Mouse (Mus musculus): ENCODE data around the gene Cntrob.

Gene Cntrob

DNA sequence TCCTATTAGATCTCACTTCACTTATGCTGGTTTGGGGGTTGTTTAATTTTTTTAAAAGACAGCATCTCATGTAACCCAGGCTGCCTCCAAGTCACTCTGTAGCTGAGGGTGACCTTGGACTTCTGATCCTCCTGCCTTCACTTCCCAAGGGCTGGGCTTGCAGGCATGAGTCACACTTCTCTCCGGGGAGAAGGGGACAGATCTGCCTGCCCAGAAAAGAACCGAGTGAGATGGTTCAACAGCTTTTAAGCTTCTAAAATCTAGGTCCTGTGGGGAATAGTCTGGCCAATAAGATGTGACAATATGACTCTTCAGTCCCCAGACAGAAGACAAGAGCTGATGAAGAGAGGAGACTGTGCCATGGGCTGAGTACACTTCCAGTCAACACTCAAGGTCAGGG lies 47.5 kb downstream of the Cntrob start:
- POLR2A ChIA-PET = interaction anchor here in 3 of 4 experiments (0.5 to 2.3 kb wide), 9 partner anchors 28 to 429 kb away, joined by 3 to 13 read pairs (median 3); partner anchors contain the start of genes Cntrob (in 2 of the 3), Trappc1 (in 2 of the 3) and Kcnab3 (in 1 of the 3)
- CTCF ChIA-PET = interaction anchor here (0.5 to 1.4 kb wide), 5 partner anchors 18 to 379 kb away, joined by 3 to 8 read pairs (median 3); partner anchors contain the start of gene Sox15 (in 1 of the 4)

DNA sequence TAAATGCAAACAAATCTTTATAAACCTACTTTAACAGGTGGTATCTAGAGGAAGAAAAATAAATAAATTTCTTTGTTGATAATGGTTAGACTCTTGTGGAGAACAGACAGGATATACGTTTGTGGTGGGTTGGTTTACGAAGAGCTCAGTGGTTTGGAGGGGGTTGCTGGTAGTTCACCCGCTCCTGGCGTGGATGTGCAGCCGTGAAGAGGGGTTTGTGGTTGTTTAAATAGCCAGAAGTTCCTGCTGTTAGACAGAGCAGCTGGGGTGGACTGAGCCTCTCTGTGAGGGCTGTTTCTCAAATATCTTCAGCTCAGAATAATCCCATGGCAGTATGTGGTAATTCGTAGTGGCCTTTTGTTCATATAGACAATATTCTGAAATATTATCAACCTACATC lies 47.9 kb downstream of the Cntrob start:
- ChIA-PET CTCF (interaction anchor here (0.5 to 1.4 kb wide), 7 partner anchors 18 to 661 kb away, joined by 3 to 8 read pairs (median 3); partner anchors contain the start of gene Sox15 (in 1 of the 4)), POLR2A (interaction anchor here in 3 of 4 experiments (0.5 to 2.3 kb wide), 8 partner anchors 11 to 430 kb away, joined by 3 to 13 read pairs (median 4); partner anchors contain the start of genes Cntrob (in 2 of the 3), Trappc1 (in 2 of the 3) and Kcnab3 (in 1 of the 3))

DNA sequence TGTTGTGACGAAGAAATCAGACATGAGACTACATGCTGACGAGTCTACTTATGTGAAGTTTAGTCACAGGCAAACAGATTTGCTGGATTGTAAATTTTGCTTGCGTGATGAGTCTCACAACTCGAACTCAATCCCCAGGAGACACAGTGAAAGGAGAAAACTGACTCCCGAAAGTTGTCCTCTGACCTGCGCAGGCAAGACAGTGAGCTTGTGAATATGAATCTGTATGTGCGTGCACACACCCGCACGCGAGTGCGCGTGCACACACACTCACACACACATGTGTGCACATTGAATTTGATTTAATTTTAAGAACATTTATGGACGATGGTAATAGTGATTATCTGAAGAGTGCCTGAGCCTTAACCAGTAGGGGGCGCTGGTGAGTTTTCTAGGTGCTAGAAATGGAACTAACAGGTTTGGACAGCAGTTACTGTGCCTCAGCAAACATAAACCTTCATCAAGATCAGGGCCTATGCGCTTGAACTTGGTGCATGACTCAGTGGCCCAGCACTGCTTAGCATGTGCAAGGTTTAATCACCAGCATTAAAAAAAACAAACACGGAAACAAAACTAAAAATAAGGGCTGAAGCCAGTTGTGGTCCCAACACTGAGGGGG lies 51.3 kb downstream of the Cntrob start:
- CTCF ChIA-PET = interaction anchor here (0.7 to 1.4 kb wide), 7 partner anchors 19 to 243 kb away, joined by 3 to 7 read pairs (median 3); no protein-coding TSS in a partner anchor

DNA sequence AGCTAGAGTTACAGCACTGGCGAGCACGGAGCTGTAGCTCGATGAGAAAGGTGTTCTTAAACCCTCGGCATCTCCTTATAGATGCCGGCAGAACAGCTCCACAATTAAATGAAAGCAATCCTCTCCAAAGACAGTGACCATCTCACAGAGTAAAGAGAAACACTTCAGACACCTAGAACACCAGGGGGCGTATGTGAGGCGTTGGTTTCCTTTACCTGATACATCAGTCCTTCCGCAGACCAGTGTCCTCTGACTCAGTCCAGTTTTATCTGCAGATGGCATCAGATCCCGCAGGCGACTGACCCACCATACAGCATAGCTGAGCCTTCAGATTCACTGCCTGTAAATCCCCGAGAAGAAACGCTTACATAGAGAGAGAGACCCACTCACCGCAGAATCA lies 54.0 kb downstream of the Cntrob start:
- CTCF ChIA-PET = interaction anchor here (0.5 to 3.0 kb wide), 46 partner anchors 9 to 447 kb away, joined by 3 to 19 read pairs (median 4); partner anchors contain the start of genes Alox8 (in 2 of the 4), Cntrob (in 2 of the 4), Trappc1 (in 2 of the 4) and Cyb5d1 (in 1 of the 4)

More for the DNA sequence above, 51.3 kb downstream of the Cntrob start:
- POLR2A ChIA-PET = interaction anchor here in 2 of 4 experiments (1.1 to 2.1 kb wide), 5 partner anchors 46 to 65 kb away, joined by 3 to 5 read pairs (median 3); partner anchors contain the start of genes Cntrob (in 1 of the 2), Kcnab3 (in 1 of the 2) and Trappc1 (in 1 of the 2)

DNA sequence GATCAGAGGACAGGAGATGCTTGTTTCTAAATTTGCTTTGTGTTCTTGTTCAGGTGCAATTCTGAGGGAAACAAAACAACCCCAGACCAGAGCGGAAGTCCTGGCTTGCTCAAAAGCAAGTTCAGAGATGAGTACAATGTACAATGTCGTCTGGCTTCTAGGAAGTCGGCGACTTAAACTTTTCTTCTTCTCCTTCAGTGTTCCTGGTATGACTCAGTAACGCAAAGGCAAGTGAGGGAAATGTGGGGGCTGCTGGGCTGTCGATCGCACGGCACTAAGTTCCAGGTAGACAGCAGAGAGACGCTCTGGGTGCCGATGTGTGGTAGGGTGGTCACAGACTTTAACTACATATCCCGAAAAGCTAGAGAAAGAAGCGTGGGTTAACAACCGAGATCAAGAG lies 55.5 kb downstream of the Cntrob start:
- CTCF ChIA-PET = interaction anchor here in 3 of 4 experiments (0.6 to 3.0 kb wide), 5 partner anchors 121 to 435 kb away, joined by 3 to 19 read pairs (median 9); no protein-coding TSS in a partner anchor
- POLR2A ChIA-PET = interaction anchor here (0.7 to 2.1 kb wide), 12 partner anchors 56 to 315 kb away, joined by 3 to 7 read pairs (median 4); partner anchors contain the start of genes Cntrob (in 2 of the 4), Cyb5d1 (in 2 of the 4), Naa38 (in 2 of the 4) and Trappc1 (in 2 of the 4)

More for the DNA sequence above, 54.0 kb downstream of the Cntrob start:
- POLR2A ChIA-PET = interaction anchor here in 2 of 4 experiments (0.6 to 2.1 kb wide), 13 partner anchors 9 to 244 kb away, joined by 3 to 7 read pairs (median 3); partner anchors contain the start of genes Naa38 (in 2 of the 2), 9130213A22Rik (in 1 of the 2), Cntrob (in 1 of the 2) and Cyb5d1 (in 1 of the 2)

DNA sequence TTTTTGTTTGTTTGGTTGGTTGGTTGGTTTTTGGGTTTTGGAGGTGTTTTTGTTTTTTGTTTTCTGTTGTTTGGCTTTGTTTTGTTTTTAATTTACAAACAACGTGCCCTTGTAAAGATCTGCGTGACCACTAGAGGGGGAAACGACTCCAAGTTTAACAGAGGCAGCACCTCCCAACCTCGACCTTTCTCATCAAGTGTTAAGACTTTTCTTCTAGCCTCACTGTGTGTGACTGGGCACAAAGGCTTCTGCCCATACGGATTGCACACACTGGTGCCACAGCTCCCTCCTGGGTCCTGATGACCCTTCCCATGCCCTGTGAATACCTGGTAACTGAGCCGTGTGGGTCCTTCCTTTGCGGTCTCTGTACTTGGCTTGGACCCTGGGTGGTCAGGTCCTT lies 56.2 kb downstream of the Cntrob start:
- ChIA-PET POLR2A (interaction anchor here in 1 of 4 experiments (1.3 to 1.4 kb wide), 2 partner anchors 151 to 159 kb away, joined by 3 to 4 read pairs; no protein-coding TSS in a partner anchor), CTCF (interaction anchor here in 2 of 4 experiments (0.6 to 1.2 kb wide), 2 partner anchors 105 to 435 kb away, joined by 5 to 9 read pairs; no protein-coding TSS in a partner anchor)

DNA sequence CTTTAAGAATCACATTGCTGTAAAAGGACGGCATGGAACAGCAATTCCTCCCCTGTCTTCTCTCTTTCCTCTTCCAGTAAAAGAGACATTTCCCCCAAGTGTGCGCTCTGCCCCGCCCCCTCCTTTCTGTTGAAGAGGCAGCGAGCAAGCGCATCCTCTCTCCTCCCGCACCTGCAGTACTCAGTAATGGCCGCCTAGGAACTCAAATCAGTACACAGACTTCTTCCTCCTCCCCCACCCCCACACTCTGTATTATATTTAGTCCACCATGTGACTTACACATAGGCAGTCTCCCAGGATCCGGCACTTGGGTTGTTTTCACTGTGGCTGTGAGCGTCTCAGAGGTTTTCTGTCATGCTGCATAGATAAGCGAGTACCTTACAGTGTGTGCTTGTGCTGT lies 57.3 kb downstream of the Cntrob start:
- POLR2A ChIA-PET = interaction anchor here in 1 of 4 experiments (0.6 kb wide), 1 partner anchor 54 kb away, joined by 3 read pairs; no protein-coding TSS in a partner anchor
- CTCF ChIA-PET = interaction anchor here in 3 of 4 experiments (0.6 to 1.2 kb wide), 4 partner anchors 8 to 141 kb away, joined by 3 to 8 read pairs (median 4); no protein-coding TSS in a partner anchor

DNA sequence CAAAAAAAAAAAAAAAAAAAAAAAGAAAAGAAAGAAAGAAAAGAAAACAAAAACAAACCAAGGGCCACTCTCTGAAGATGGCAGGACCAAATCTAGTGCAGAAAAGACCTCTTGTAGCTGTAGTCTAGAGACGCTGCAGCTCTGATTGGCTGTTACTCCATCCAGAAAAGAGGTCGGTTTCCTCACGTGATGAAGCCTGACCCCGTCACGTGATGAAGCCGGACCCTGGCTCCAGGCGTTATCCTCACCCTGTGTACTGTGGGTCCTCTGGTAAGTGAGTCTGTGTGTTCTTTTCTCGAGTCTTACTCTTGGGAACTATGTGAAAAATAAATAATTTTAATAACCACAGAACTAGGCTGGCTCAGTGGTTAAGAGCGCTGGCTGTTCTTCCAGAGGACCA lies 58.2 kb downstream of the Cntrob start:
- ChIA-PET POLR2A (interaction anchor here (0.6 to 1.9 kb wide), 17 partner anchors 10 to 389 kb away, joined by 3 to 7 read pairs (median 4); partner anchors contain the start of genes Alox8 (in 1 of the 4), Cntrob (in 1 of the 4), Trappc1 (in 1 of the 4) and Trp53 (in 1 of the 4)), CTCF (interaction anchor here (0.5 to 1.6 kb wide), 11 partner anchors 8 to 779 kb away, joined by 3 to 10 read pairs (median 4); partner anchors contain the start of genes Alox12b (in 1 of the 4), Trp53 (in 1 of the 4) and Wrap53 (in 1 of the 4))

DNA sequence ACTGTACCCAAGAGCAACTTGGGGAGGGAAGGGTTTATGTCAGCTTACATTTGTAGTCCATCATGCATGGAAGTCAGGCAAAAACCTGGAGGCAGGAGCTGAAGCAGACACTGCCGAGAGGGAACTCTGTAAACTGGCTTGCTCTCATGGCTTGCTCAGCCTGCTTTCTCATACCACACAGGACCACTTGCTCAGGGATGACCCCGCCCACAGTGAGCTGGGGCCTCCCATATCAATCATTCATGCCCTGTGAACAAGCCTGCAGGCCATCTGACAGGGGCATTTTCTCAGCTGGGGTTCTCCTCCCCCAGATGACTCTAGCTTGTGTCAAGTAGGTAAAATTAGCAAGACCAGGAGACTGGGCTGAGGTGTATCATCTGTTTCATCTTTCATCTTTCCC lies 59.3 kb downstream of the Cntrob start:
- CTCF ChIA-PET = interaction anchor here in 2 of 4 experiments (0.5 to 1.6 kb wide), 4 partner anchors 139 to 316 kb away, joined by 3 to 9 read pairs (median 4); partner anchors contain the start of genes Trp53 (in 1 of the 2) and Wrap53 (in 1 of the 2)
- POLR2A ChIA-PET = interaction anchor here in 3 of 4 experiments (0.5 to 1.9 kb wide), 27 partner anchors 11 to 442 kb away, joined by 3 to 7 read pairs (median 4); partner anchors contain the start of genes Cntrob (in 2 of the 3), Naa38 (in 2 of the 3), Trappc1 (in 2 of the 3) and Trp53 (in 2 of the 3)

DNA sequence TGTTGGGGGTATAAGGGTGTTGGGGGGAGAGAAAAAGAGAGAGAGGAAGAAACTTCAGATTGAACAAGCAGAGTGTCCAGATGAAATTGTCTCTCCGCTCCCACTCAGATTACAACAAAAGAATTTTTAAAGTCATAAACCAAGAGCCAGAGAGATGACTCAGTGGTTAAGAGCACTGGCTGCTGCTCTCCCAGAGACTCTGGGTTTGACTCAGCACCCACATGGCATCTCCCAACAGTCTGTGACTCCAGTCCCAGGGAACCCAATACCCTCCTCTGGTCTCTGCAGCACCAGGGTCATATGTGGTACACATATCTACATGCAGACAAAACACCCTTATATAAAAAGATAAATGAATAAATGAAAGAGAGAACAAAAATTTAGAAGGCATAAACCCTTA lies 63.5 kb downstream of the Cntrob start:
- ChIA-PET CTCF (interaction anchor here (0.5 to 2.2 kb wide), 9 partner anchors 9 to 334 kb away, joined by 3 to 6 read pairs (median 3); no protein-coding TSS in a partner anchor), POLR2A (interaction anchor here in 1 of 4 experiments (0.6 to 1.4 kb wide), 3 partner anchors 10 to 253 kb away, joined by 3 to 8 read pairs (median 4); no protein-coding TSS in a partner anchor)

DNA sequence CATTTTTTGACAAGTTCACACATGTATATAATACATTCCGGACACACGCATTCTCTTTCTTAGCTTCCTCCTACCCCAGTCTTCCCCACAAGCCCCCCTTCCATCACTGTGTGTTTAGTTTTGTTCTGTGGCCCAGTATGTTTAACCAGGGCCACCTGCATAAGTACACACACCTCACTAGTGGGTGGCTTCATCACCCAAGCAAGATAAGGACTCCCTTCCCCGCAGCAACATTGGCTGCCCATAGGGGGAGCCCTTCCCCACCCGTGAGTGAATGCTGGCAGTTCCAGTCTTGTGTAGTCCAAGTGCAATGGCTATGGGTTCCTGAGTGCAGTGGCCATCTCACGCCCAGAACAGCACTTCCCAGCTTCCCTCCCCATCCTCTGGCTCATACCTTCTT lies 65.3 kb downstream of the Cntrob start:
- POLR2A ChIA-PET = no interaction called here
- CTCF ChIA-PET = interaction anchor here (0.5 to 2.4 kb wide), 15 partner anchors 8 to 287 kb away, joined by 3 to 23 read pairs (median 4); no protein-coding TSS in a partner anchor

DNA sequence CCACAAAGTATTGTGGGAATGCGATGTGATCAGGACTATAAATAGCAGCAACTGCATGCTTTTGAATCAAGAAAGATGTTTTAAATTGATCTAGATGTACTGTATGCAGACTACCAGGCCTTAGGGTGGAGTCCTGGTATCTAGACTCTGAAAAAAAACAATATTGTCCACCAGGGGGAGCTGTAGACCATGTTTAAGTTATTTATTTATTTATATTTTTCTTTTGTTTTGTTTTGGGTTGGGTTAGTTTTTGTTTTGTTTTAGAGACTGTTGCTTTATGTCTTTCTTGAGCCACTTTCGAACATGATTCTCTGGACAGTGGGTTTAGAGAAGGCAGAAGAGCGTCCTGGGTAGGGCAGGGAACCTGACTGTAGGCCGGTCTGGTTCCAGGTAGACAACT lies 65.8 kb downstream of the Cntrob start:
- CTCF ChIA-PET = interaction anchor here (0.6 to 2.4 kb wide), 14 partner anchors 9 to 287 kb away, joined by 3 to 13 read pairs (median 4); no protein-coding TSS in a partner anchor
- POLR2A ChIA-PET = no interaction called here

DNA sequence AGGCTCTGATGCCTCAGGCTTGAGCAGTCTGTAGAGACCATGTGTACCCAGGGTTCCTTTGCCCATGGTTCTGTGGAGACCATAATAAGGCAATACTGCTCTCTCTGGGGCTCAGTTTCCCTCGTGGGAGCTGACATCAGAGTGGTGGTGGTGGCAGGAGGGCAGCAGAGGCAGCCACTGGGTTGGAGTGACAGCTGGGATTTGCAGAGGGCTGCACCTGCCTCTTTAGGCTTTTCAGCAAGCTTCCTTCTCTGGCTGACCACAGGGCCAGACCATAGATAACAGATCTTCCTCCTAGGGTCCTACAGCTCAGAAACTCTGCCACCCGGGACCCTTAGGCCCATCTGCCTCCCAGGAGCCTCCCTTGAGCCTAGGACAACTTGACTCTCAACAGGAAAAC lies 66.5 kb downstream of the Cntrob start:
- CTCF ChIA-PET = interaction anchor here in 3 of 4 experiments (0.6 to 2.4 kb wide), 14 partner anchors 8 to 946 kb away, joined by 3 to 10 read pairs (median 4); no protein-coding TSS in a partner anchor
- POLR2A ChIA-PET = interaction anchor here in 2 of 4 experiments (0.5 to 0.9 kb wide), 2 partner anchors 115 to 325 kb away, joined by 3 to 4 read pairs; no protein-coding TSS in a partner anchor

DNA sequence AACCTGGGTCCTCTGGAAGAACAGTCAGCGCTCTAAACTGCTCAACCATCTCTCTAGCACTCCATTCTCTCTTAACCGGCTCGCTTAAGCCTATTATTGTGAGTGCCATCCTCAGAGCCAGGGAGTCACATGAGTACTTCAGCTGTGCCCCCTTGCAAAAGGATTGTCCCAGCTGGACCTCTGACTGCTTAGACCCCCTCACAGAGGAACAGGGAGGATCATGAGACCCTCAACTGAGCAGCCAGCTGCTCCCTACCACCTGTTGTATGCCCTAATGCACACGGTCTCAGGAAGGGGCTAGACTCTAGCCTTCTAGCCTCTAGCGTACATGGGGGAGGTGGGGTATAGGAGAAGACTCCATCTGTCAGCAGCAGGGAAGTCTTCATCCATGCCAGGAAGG lies 68.8 kb downstream of the Cntrob start:
- CTCF ChIA-PET = interaction anchor here in 2 of 4 experiments (0.6 to 1.0 kb wide), 2 partner anchors 9 to 20 kb away, joined by 3 read pairs; no protein-coding TSS in a partner anchor
- POLR2A ChIA-PET = no interaction called here

DNA sequence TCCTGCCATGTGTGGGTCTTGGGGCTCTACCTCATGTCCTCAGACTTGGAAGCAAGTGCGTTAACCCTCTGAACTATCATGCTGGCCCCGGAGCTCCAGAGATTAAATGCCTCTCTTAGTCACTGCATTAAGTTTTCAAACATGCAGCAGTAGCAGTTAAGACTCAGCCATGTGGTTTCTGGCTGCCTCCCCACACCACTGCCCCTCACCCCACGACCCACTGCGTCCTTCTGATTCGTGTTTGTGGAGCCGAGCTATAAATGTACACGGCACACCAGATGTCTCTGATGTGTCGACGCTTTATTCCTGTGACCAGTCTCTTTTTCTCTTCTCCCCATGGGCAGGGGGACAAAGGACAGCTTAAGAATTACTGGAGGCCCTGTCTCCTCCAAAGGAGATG lies 70.4 kb downstream of the Cntrob start:
- POLR2A ChIA-PET = interaction anchor here in 3 of 4 experiments (0.7 to 1.2 kb wide), 3 partner anchors 11 to 461 kb away, joined by 3 to 4 read pairs (median 3); no protein-coding TSS in a partner anchor
- CTCF ChIA-PET = interaction anchor here (0.6 to 1.5 kb wide), 9 partner anchors 18 to 339 kb away, joined by 3 to 8 read pairs (median 4); no protein-coding TSS in a partner anchor

DNA sequence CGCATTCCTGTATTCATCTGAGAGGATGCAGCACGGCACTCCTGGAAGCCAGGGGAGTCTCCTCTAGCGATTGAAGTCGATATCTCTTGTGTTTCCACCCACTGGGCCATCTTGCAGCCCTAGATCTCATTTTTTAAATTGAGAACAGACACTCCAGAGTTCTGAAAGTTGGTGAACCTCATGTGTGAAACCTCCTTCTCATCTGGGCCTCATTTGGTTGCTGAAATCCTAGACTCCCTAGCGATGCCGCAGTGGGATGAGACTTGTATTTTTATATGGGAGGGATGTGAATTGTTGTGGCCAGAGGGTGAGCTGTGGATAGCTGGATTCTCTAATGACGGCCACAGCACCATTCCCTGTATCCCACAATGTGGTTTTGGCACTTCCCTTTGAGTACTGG lies 71.6 kb downstream of the Cntrob start:
- POLR2A ChIA-PET = interaction anchor here in 2 of 4 experiments (1.1 to 1.6 kb wide), 3 partner anchors 17 to 275 kb away, joined by 3 to 6 read pairs (median 4); partner anchors contain the start of genes Cntrob (in 1 of the 2) and Trappc1 (in 1 of the 2)
- CTCF ChIA-PET = interaction anchor here (0.5 to 2.3 kb wide), 24 partner anchors 8 to 483 kb away, joined by 3 to 14 read pairs (median 4); partner anchors contain the start of genes Alox8 (in 2 of the 4) and Gucy2e (in 1 of the 4)

All from embryonic stem cell, embryonic (primary cell).